Mouse (Mus musculus): ENCODE results near the gene Chpf2. TPM values are rescaled to one million over a fixed set of nuclear protein-coding genes. Genes with fewer than 3 reads are reported as not detected.

Chpf2 gene
- polyA plus RNA-seq, 1 experiment from 2014 or later = 11.5 TPM

DNA sequence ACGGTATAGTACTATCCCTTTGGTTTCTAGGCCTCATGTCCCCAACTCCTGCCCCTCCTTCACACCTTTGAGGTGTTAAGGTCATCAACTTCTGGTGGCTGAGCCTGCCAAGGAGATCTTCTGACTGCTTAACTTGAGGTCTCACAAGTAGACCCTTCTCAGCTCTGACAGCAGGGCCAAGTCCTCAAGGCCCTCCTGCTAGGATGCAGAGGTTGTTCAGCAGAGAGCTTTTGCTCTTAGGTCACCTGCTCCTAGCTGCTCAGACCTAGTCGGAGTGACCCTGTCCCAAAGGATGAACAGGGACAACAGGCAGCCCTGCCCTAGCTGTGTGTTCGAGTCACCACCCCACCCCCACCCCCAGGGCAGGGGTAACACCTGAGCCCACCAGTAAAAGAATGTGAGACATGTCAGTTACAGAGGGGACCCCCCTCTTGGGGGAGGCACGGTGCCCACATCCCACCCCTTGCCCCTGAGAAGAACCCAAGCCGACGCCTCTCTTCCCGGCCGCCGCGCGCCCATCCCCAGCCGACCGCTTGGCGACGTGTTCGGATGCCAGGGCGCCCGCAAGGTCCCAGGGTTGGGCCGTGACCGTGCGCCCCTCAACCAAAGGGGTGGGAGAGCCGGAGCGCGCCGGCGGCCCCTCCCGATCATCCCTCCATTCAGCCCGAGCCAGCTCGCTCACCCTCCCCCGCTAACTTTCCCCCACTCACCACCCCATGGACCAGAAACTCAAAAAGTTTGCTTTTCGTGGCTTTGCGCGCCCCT, 14.7 kb downstream of the Chpf2 start:
- peak overlapping the region; percentile 98 for H3K27ac ChIP-seq (ENCODE audit: low read depth, low read length)
- H3K9ac ChIP-seq (ENCODE audit: low read length) = peak overlapping the region; percentile 84
- no peaks in the 10 kb centered on the region for H3K36me3 ChIP-seq (ENCODE audit: control insufficient read depth, insufficient read depth, low read length)
- no peaks in the 10 kb centered on the region for H3K27me3 ChIP-seq (ENCODE audit: control insufficient read depth, insufficient read depth, low read length)
- ATAC-seq (replicated peaks; ENCODE audit: low FRiP score) (no peak), DNase-seq (ENCODE audit: low spot score) (peak; percentile 79)
- no peaks in the 10 kb centered on the region for H3K9me3 ChIP-seq (ENCODE audit: control insufficient read depth, low read length)
- H3K4me1 ChIP-seq (replicated peaks; ENCODE audit: control insufficient read depth, insufficient read depth, low read length) = peaks cover 69% of the 10 kb centered on the region
- H3K4me2 ChIP-seq (ENCODE audit: low read depth, low read length, severe bottlenecking) = peak overlapping the region; percentile 94
- under 1% methylated on average over 33 of the region's 33 CpGs for WGBS
- peak overlapping the region; percentile 67 for H3K4me3 ChIP-seq (ENCODE audit: low read depth, low read length)

DNA sequence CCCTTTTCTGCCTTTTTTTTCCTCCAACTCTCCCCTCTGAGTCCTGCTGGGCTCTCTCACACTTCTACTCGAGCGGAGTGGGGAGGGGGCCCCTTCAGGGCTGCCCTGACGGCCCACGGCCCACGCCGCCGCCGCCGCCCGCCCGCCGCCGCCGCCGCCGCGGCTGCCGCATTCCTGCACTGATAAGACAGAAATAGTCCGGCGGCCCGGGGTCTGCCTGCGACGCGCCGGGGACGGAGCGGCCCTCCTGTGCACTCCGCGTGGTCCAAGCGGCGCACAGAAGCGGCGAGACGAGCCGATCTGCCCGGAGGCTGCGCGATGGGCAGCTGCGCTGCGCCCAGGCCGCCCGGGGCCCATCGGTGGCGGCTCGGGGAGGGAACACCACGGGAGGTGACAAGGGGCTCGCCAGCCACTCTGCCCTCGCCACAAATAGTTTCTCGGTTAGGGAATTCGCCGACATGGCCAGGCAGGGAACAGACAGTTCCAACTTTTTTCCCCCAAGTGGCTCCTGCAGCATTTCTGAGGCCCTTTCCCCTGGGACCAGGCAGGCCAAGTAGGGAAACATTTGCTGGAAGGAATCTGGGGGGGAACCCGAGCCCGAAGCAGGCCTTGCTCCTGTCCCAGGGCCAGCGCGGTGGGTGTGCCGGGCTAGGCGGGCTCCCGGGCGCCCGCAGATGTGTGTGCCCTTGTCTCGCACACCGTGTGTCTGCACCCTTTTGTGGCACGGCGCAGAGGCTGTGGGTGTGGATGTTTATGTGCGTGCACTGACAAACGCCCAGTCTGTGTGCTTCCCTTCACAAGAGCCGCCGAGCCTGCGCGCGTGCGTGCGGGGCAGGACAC, 15.6 kb downstream of the Chpf2 start:
- Histone ChIP-seq H3K4me2 (ENCODE audit: low read depth, low read length, severe bottlenecking) (peak overlapping the region; percentile 94), H3K9me3 (ENCODE audit: control insufficient read depth, low read length) (no peaks in the 10 kb centered on the region), H3K4me1 (replicated peaks; ENCODE audit: control insufficient read depth, insufficient read depth, low read length) (peaks cover 73% of the 10 kb centered on the region), H3K4me3 (ENCODE audit: low read depth, low read length) (peak overlapping the region; percentile 67), H3K27ac (ENCODE audit: low read depth, low read length) (peak overlapping the region; percentile 98), H3K36me3 (ENCODE audit: control insufficient read depth, insufficient read depth, low read length) (no peaks in the 10 kb centered on the region), H3K27me3 (ENCODE audit: control insufficient read depth, insufficient read depth, low read length) (no peaks in the 10 kb centered on the region), H3K9ac (ENCODE audit: low read length) (peak overlapping the region; percentile 84)
- WGBS = under 1% methylated on average over 73 of the region's 73 CpGs
- ATAC-seq (replicated peaks; ENCODE audit: low FRiP score) = peak; percentile 49
- DNase-seq (ENCODE audit: low spot score) = peak; percentile 88

DNA sequence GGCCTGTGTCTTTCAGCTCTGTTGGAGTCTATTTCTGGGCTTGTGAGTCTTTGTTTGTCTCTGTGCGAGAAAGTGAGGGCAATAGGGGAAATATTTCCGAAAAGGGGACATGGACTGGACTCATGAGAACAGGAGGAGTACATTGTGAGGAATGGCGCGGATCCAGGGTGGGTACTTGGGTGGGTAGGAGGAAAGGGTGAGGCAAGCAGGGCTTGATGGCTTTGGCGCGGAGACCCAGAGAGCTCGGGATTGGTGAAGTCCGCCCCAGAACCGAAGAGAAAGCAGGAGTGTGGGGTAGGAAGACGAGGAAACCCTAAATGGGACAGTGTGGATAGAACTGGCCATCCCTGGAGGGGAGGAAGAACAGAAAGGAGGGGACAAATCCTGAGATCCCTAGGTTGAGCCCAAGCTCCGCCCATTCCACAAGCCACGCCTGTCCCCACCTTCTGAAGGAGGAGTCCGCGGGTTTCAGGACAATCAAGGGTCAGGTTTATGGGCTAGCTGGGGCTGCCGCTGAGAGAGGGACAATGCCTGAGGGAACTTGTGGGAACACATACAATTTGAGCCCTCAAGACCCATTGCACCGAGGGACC, 16.3 kb downstream of the Chpf2 start:
- Histone ChIP-seq H3K4me2 (ENCODE audit: low read depth, low read length, severe bottlenecking) (peak overlapping the region; percentile 94), H3K36me3 (ENCODE audit: control insufficient read depth, insufficient read depth, low read length) (no peaks in the 10 kb centered on the region), H3K4me1 (replicated peaks; ENCODE audit: control insufficient read depth, insufficient read depth, low read length) (peaks cover 72% of the 10 kb centered on the region), H3K9me3 (ENCODE audit: control insufficient read depth, low read length) (no peaks in the 10 kb centered on the region), H3K27ac (ENCODE audit: low read depth, low read length) (peak overlapping the region; percentile 98), H3K27me3 (ENCODE audit: control insufficient read depth, insufficient read depth, low read length) (no peaks in the 10 kb centered on the region), H3K9ac (ENCODE audit: low read length) (peak overlapping the region; percentile 84), H3K4me3 (ENCODE audit: low read depth, low read length) (peak overlapping the region; percentile 67)
- DNase-seq (ENCODE audit: low spot score) (peak; percentile 88), ATAC-seq (replicated peaks; ENCODE audit: low FRiP score) (peak; percentile 32)
- WGBS = 1% methylated on average over 16 of the region's 16 CpGs

DNA sequence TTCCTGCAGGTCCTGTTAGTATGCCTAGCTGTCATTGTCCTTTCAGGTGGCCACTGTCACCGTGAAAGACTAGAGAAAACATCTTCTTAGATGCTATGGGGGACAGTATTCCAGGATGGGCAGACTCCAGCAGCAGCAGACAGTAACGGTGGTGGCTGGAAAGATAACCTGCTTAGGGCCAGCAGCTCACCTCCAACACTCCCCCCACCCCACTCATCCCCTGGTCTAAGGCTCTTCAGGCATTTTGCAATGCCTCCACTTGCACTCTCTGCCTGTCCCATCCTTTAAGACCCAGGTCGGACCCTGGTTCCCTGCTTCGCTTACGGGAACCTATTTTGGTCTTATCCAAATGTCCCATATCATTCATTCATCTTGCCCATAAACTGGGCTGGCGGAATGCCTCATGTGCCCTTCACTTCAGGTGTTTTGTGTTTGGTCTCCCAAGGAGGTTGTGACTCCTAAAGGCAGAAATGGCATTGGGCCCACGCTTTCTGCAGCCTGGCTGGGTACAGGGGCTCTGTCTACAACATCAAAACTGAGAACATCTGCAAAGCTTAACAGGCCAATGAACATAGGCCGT, 17.0 kb downstream of the Chpf2 start:
- 59% methylated on average over 8 of the region's 8 CpGs for WGBS
- peak overlapping the region; percentile 86 for H3K9ac ChIP-seq (ENCODE audit: low read length)
- no peak overlapping the region for H3K4me3 ChIP-seq (ENCODE audit: low read depth, low read length)
- H3K9me3 ChIP-seq (ENCODE audit: control insufficient read depth, low read length) = no peaks in the 10 kb centered on the region
- no peaks in the 10 kb centered on the region for H3K36me3 ChIP-seq (ENCODE audit: control insufficient read depth, insufficient read depth, low read length)
- H3K4me2 ChIP-seq (ENCODE audit: low read depth, low read length, severe bottlenecking) = peak overlapping the region; percentile 94
- peak overlapping the region; percentile 98 for H3K27ac ChIP-seq (ENCODE audit: low read depth, low read length)
- H3K27me3 ChIP-seq (ENCODE audit: control insufficient read depth, insufficient read depth, low read length) = no peaks in the 10 kb centered on the region
- no peak for DNase-seq (ENCODE audit: low spot score)
- ATAC-seq (replicated peaks; ENCODE audit: low FRiP score) = no peak
- peaks cover 65% of the 10 kb centered on the region for H3K4me1 ChIP-seq (replicated peaks; ENCODE audit: control insufficient read depth, insufficient read depth, low read length)

DNA sequence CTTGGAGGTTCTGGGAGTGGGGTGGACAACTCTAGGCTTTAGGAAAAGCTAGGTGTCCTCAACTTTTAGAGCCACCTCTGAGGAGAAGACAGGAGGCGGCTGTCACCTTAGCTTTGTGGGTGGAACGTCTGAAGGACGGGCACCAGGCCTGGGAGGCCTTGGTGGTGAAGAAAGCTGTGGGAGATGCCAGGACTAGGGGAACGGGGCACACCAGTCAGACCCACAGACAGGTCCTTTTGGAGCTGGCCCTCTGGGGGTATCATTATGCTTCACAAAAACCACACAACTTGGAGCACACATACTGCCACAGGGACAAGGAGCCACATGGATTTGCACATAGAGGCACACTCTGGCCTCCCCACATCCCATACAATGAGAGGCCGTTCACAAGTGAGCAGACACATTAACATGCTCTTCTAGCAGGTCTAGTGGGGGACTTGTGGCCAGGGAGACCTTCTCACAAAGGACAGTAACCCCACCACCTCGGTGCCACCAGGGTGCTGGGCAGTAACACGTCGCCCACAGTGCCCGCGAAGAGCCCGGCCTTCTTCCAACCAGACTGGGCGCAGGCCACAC, 17.6 kb downstream of the Chpf2 start:
- no peak; the same call in 1 of the 2 replicates for ATAC-seq (replicated peaks; ENCODE audit: low FRiP score)
- Histone ChIP-seq H3K4me1 (replicated peaks; ENCODE audit: control insufficient read depth, insufficient read depth, low read length) (peaks cover 58% of the 10 kb centered on the region), H3K4me2 (ENCODE audit: low read depth, low read length, severe bottlenecking) (peak overlapping the region; percentile 71), H3K27me3 (ENCODE audit: control insufficient read depth, insufficient read depth, low read length) (no peaks in the 10 kb centered on the region), H3K36me3 (ENCODE audit: control insufficient read depth, insufficient read depth, low read length) (no peaks in the 10 kb centered on the region), H3K9ac (ENCODE audit: low read length) (peak overlapping the region; percentile 86), H3K9me3 (ENCODE audit: control insufficient read depth, low read length) (no peaks in the 10 kb centered on the region), H3K27ac (ENCODE audit: low read depth, low read length) (peak overlapping the region; percentile 98), H3K4me3 (ENCODE audit: low read depth, low read length) (peak overlapping the region; percentile 51)
- 19% methylated on average over 12 of the region's 12 CpGs for WGBS
- DNase-seq (ENCODE audit: low spot score) = no peak

DNA sequence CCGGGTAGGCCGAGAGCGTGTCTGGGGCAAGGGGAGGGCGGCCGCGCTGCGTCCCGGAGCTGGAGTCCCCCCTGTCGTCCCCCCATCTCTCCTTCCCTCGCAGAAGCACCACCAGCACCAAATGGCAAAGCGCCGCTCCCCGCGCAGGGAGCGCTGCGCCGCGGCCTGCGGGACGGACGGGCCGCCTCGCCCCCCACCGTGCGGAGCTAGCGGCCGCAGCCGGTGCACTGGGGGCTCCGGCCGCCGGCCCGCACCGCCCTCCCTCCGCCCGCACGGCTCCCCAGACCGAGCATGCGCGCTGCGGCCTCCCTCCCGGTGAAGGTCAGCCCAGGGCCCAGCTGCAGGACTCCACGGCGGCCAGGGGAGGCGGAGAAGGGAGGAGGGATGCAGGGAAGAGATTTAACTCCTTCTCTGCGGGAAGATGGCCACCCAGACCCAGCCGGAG, 18.1 kb downstream of the Chpf2 start:
- WGBS = under 1% methylated on average over 45 of the region's 46 CpGs
- Histone ChIP-seq H3K4me1 (replicated peaks; ENCODE audit: control insufficient read depth, insufficient read depth, low read length) (peaks cover 54% of the 10 kb centered on the region), H3K27me3 (ENCODE audit: control insufficient read depth, insufficient read depth, low read length) (no peaks in the 10 kb centered on the region), H3K9ac (ENCODE audit: low read length) (peak overlapping the region; percentile 86), H3K27ac (ENCODE audit: low read depth, low read length) (peak overlapping the region; percentile 98), H3K9me3 (ENCODE audit: control insufficient read depth, low read length) (no peaks in the 10 kb centered on the region), H3K4me3 (ENCODE audit: low read depth, low read length) (peak overlapping the region; percentile 51), H3K4me2 (ENCODE audit: low read depth, low read length, severe bottlenecking) (peak overlapping the region; percentile 71), H3K36me3 (ENCODE audit: control insufficient read depth, insufficient read depth, low read length) (no peaks in the 10 kb centered on the region)
- DNase-seq (ENCODE audit: low spot score) = peak; percentile 95
- ATAC-seq (replicated peaks; ENCODE audit: low FRiP score) = peak; percentile 76

DNA sequence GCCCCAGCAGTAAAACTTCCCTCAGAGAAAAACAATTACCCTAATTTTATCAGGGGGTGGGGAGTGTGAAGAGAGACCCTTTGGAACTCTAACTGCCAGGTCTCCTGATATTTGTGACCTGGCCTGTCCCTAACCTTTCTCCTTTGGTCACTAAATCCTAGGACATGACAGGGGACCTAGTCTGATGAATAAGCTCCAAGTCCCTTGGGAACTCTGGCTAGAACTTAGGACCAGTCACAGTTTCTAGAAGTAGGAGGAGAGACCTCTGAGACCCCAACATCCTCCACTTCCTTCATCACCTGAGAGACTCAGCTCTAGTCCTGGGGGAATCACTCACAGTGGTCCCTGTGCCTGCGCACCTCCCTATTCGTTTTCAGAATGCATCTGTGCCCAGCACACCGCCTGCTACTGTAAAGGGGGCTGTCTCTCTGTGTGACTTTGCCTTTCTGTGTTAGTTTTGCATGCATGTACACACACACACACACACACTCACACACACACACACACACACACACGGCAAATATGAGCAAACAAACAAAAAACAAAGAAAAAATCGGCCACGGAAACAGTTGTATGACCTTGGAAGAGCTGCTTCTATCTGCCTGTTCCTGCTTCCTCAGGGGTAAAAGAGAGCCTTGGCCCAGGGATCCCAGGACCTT, 18.9 kb downstream of the Chpf2 start:
- WGBS = 10% methylated on average over 6 of the region's 6 CpGs
- H3K27me3 ChIP-seq (ENCODE audit: control insufficient read depth, insufficient read depth, low read length) = no peaks in the 10 kb centered on the region

More for the DNA sequence above, 18.9 kb downstream of the Chpf2 start:
- Histone ChIP-seq H3K4me2 (ENCODE audit: low read depth, low read length, severe bottlenecking) (peak overlapping the region; percentile 71), H3K9ac (ENCODE audit: low read length) (peak overlapping the region; percentile 86), H3K4me1 (replicated peaks; ENCODE audit: control insufficient read depth, insufficient read depth, low read length) (peaks cover 52% of the 10 kb centered on the region), H3K36me3 (ENCODE audit: control insufficient read depth, insufficient read depth, low read length) (no peaks in the 10 kb centered on the region), H3K4me3 (ENCODE audit: low read depth, low read length) (peak overlapping the region; percentile 51), H3K9me3 (ENCODE audit: control insufficient read depth, low read length) (no peaks in the 10 kb centered on the region), H3K27ac (ENCODE audit: low read depth, low read length) (peak overlapping the region; percentile 98)
- no peak for ATAC-seq (replicated peaks; ENCODE audit: low FRiP score)
- no peak for DNase-seq (ENCODE audit: low spot score)
